Mouse (Mus musculus) heart, adult 2 months (tissue): ENCODE results near the gene Rabl6. TPM values are rescaled to one million over a fixed set of nuclear protein-coding genes. Genes with fewer than 3 reads are reported as not detected.

Source experiments
- DNase-seq, 2 experiments: peaks; one replicate each; pipeline ENCODE4 v3.0.0; 2021
- H3K27ac ChIP-seq: fragments of 200-600 bp; 2 replicates; pipeline ENCODE4 v1.8.1; 2022
- H3K27me3 ChIP-seq: fragments of 200-500 bp; 2 replicates; pipeline ENCODE4 v1.6.1; 2012; ENCODE audit warnings: mild to moderate bottlenecking, low read length, inconsistent platforms, mixed read lengths; ENCODE audit not compliant: control insufficient read depth, insufficient read depth
- H3K36me3 ChIP-seq: fragments of 200-500 bp; 2 replicates; pipeline ENCODE4 v1.6.1; 2012; ENCODE audit warnings: low read length, inconsistent platforms; ENCODE audit not compliant: control insufficient read depth, insufficient read depth
- H3K4me1 ChIP-seq: fragments of 200-500 bp; 2 replicates; pipeline ENCODE4 v1.6.1; 2011; ENCODE audit warnings: low read length; ENCODE audit not compliant: control insufficient read depth, insufficient read depth
- H3K4me3 ChIP-seq: fragments of 200-600 bp; 2 replicates; pipeline ENCODE4 v1.8.1; 2022
- H3K79me2 ChIP-seq: fragments of 200-500 bp; replicated peaks from 2 replicates; pipeline ENCODE4 v1.6.1; 2012; ENCODE audit warnings: mild to moderate bottlenecking, inconsistent platforms, low read length, moderate library complexity, mixed read lengths; ENCODE audit not compliant: control insufficient read depth, insufficient read depth
- H3K9ac ChIP-seq: fragments of 200-500 bp; 2 replicates; pipeline ENCODE4 v1.6.1; 2012; ENCODE audit warnings: low read depth, mild to moderate bottlenecking, control low read depth, inconsistent platforms, low read length, mixed read lengths
- CTCF ChIP-seq: fragments of 200-600 bp; IDR thresholded peaks from 2 replicates; pipeline ENCODE4 v1.8.1; 2022; ENCODE audit warnings: antibody characterized with exemption, mild to moderate bottlenecking, moderate library complexity
- EP300 ChIP-seq: fragments of 200-500 bp; IDR thresholded peaks from 2 replicates; pipeline ENCODE4 v1.6.1; 2011; ENCODE audit warnings: low read depth, low read length, control low read depth; ENCODE audit not compliant: insufficient read depth
- POLR2A ChIP-seq: fragments of 200-500 bp; IDR thresholded peaks from 2 replicates; pipeline ENCODE4 v1.6.1; 2011; ENCODE audit warnings: mild to moderate bottlenecking, low read depth, low read length, control low read depth; ENCODE audit not compliant: insufficient read depth
- WGBS: fragments of 180-500 bp; shearing (Covaris S2); methylation state at CpG from one replicate; pipeline ENCODE4 v1.1.7; 2018; 5-methylcytosine and 5-hydroxymethylcytosine counted together
- intact Hi-C: fragments of 180-260 bp; cut with DNase I; formaldehyde crosslinking; loops from one replicate; pipeline ENCODE4 v1.15.1; 2025
- polyA plus RNA-seq: library from polyadenylated mRNA; depleted of rRNA; stranded (reverse); fragments of >200 nt; gene quantifications from 2 replicates; pipeline ENCODE4 v1.2.3, GENCODE M21; 2012
- total RNA-seq, 2 experiments: library from RNA; stranded (reverse); gene quantifications; 2 replicates each; pipeline ENCODE4 v1.2.3; 2021

Gene Rabl6
- total and polyA plus RNA-seq, 3 experiments: 48.8 to 65.3 (median 61.2) TPM

- DNase-seq: no peak
- TF ChIP-seq EP300 (no peak), CTCF (peak; percentile 64)
- Histone ChIP-seq H3K4me3 (no peak overlapping the region), H3K79me2 (no peaks in the 10 kb centered on the region), H3K9ac (no peak overlapping the region), H3K27me3 (no peaks in the 10 kb centered on the region), H3K27ac (no peak overlapping the region), H3K36me3 (no peaks in the 10 kb centered on the region; the same call in 1 of the 2 replicates), H3K4me1 (peaks cover 4% of the 10 kb centered on the region; the same call in 1 of the 2 replicates)
- intact Hi-C loops: no loop called here
- WGBS: 82% methylated on average over 2 of the region's 2 CpGs
Measured at GRCm38 (mm10) chr2:25591863-25592262, 16.5 kb downstream of the Rabl6 start.

- no peak overlapping the region for H3K9ac ChIP-seq
- no peak overlapping the region for H3K4me3 ChIP-seq
- H3K79me2 ChIP-seq: no peaks in the 10 kb centered on the region
- no peak overlapping the region for H3K27ac ChIP-seq
- peaks cover 7% of the 10 kb centered on the region; the same call in 1 of the 2 replicates for H3K4me1 ChIP-seq
- WGBS: 74% methylated on average over 8 of the region's 8 CpGs
- H3K36me3 ChIP-seq: no peaks in the 10 kb centered on the region
- TF ChIP-seq CTCF (no peak), EP300 (no peak), POLR2A (no peak)
- DNase-seq: peak in 1 of 2 experiments; percentile 24
- H3K27me3 ChIP-seq: no peaks in the 10 kb centered on the region
- intact Hi-C loops: no loop called here
Measured at GRCm38 (mm10) chr2:25588227-25588907, 20.0 kb downstream of the Rabl6 start.

- no peak for DNase-seq
- Histone ChIP-seq H3K4me3 (no peak overlapping the region), H3K4me1 (peaks cover 7% of the 10 kb centered on the region; the same call in 1 of the 2 replicates), H3K79me2 (no peaks in the 10 kb centered on the region), H3K27me3 (no peaks in the 10 kb centered on the region), H3K9ac (no peak overlapping the region), H3K36me3 (no peaks in the 10 kb centered on the region), H3K27ac (no peak overlapping the region)
- no peak for TF ChIP-seq CTCF
- TF ChIP-seq EP300: no peak
- no peak for TF ChIP-seq POLR2A
- 87% methylated on average over 8 of the region's 8 CpGs for WGBS
- intact Hi-C loops: no loop called here
Measured at GRCm38 (mm10) chr2:25587290-25587689, 21.0 kb downstream of the Rabl6 start.

GRCm38 (mm10) chr2:25585601-25586000 lies 22.7 kb downstream of the Rabl6 start:
- DNase-seq: no peak
- H3K4me3 ChIP-seq: no peak overlapping the region

GRCm38 (mm10) chr2:25584856-25585255 lies 23.5 kb downstream of the Rabl6 start:
- Histone ChIP-seq H3K27me3 (peaks cover 2% of the 10 kb centered on the region), H3K9ac (no peak overlapping the region), H3K36me3 (no peaks in the 10 kb centered on the region), H3K4me1 (peaks cover 15% of the 10 kb centered on the region), H3K4me3 (no peak overlapping the region), H3K27ac (no peak overlapping the region), H3K79me2 (no peaks in the 10 kb centered on the region)
- intact Hi-C loops: no loop called here
- WGBS: 86% methylated on average over 4 of the region's 4 CpGs
- peak in 1 of 2 experiments; percentile 21 for DNase-seq
- TF ChIP-seq POLR2A (no peak), CTCF (no peak), EP300 (no peak)

More at GRCm38 (mm10) chr2:25585601-25586000, 22.7 kb downstream of the Rabl6 start:
- Histone ChIP-seq H3K4me1 (peaks cover 13% of the 10 kb centered on the region), H3K9ac (no peak overlapping the region), H3K36me3 (no peaks in the 10 kb centered on the region), H3K27ac (no peak overlapping the region), H3K79me2 (no peaks in the 10 kb centered on the region), H3K27me3 (no peaks in the 10 kb centered on the region; the same call in 1 of the 2 replicates)
- TF ChIP-seq EP300: no peak
- no peak for TF ChIP-seq POLR2A
- TF ChIP-seq CTCF: no peak
- 68% methylated on average over 3 of the region's 3 CpGs for WGBS
- intact Hi-C loops: no loop called here

GRCm38 (mm10) chr2:25584152-25584551 lies 24.2 kb downstream of the Rabl6 start:
- H3K9ac ChIP-seq: no peak overlapping the region
- H3K4me1 ChIP-seq: peaks cover 15% of the 10 kb centered on the region
- intact Hi-C loops: no loop called here
- no peak overlapping the region for H3K27ac ChIP-seq
- H3K27me3 ChIP-seq: peaks cover 8% of the 10 kb centered on the region
- 67% methylated on average over 3 of the region's 3 CpGs for WGBS
- H3K4me3 ChIP-seq: no peak overlapping the region
- DNase-seq: peak in 1 of 2 experiments; percentile 16
- TF ChIP-seq EP300 (no peak), CTCF (no peak), POLR2A (no peak)
- no peaks in the 10 kb centered on the region for H3K79me2 ChIP-seq
- H3K36me3 ChIP-seq: no peaks in the 10 kb centered on the region
